Mouse (Mus musculus) heart, embryonic 13.5 days (tissue): Measurements from ENCODE around the gene Pnmt. TPM values are rescaled to one million over a fixed set of nuclear protein-coding genes. Genes with fewer than 3 reads are reported as not detected.
A peak's percentile ranks its signal among the peaks of the same experiment; 100 is the strongest.

Source experiments
- ATAC-seq: fragments of 200-750 bp; cut with Nextera tagmentation; 2 replicates; pipeline ENCODE4 v1.8.0; 2017; ENCODE audit warnings: moderate TSS enrichment; ENCODE audit not compliant: insufficient number of reproducible peaks, low FRiP score, low TSS enrichment; ENCODE audit errors: extremely low read depth
- H3K27ac ChIP-seq: fragments of 300-500 bp; sonication (generic); replicated peaks from 2 replicates; pipeline ENCODE4 v1.5.1; 2015; ENCODE audit warnings: moderate library complexity, mild to moderate bottlenecking, inconsistent platforms
- H3K27me3 ChIP-seq: fragments of 300-500 bp; sonication (generic); replicated peaks from 2 replicates; pipeline ENCODE4 v1.6.1; 2015; ENCODE audit warnings: mild to moderate bottlenecking, inconsistent platforms
- H3K36me3 ChIP-seq: fragments of 300-500 bp; sonication (generic); 2 replicates; pipeline ENCODE4 v1.6.1; 2015; ENCODE audit warnings: mild to moderate bottlenecking, inconsistent platforms
- H3K4me1 ChIP-seq: fragments of 300-500 bp; sonication (generic); 2 replicates; pipeline ENCODE4 v1.6.1; 2015; ENCODE audit warnings: inconsistent platforms
- H3K4me2 ChIP-seq: fragments of 300-500 bp; sonication (generic); 2 replicates; pipeline ENCODE4 v1.6.1; 2015; ENCODE audit warnings: inconsistent platforms, mild to moderate bottlenecking, moderate library complexity
- H3K4me3 ChIP-seq: fragments of 300-500 bp; sonication (generic); 2 replicates; pipeline ENCODE4 v1.5.1; 2015; ENCODE audit warnings: moderate library complexity, mild to moderate bottlenecking, inconsistent platforms
- H3K9ac ChIP-seq: fragments of 300-500 bp; sonication (generic); 2 replicates; pipeline ENCODE4 v1.6.1; 2015; ENCODE audit warnings: inconsistent platforms, mild to moderate bottlenecking, moderate library complexity
- H3K9me3 ChIP-seq: fragments of 300-500 bp; sonication (generic); 2 replicates; pipeline ENCODE4 v1.6.1; 2016; ENCODE audit warnings: inconsistent platforms
- WGBS: fragments of 180-500 bp; shearing (Covaris S2); methylation state at CpG from one replicate; pipeline ENCODE4 v1.1.7; 2015; ENCODE audit warnings: mixed read lengths; 5-methylcytosine and 5-hydroxymethylcytosine counted together
- polyA plus RNA-seq: library from polyadenylated mRNA; unstranded; fragments of >200 nt; fragmentation: Nextera tagmentation; extraction: Ambion mirVana; gene quantifications from 2 replicates; pipeline ENCODE4 v1.2.1, GENCODE M21; 2015

The Pnmt gene
- polyA plus RNA-seq, 1 experiment from 2014 or later = 1.3 TPM

- Histone ChIP-seq H3K4me2 (peak overlapping the region; percentile 69; the same call in 1 of the 2 replicates), H3K36me3 (no peaks in the 10 kb centered on the region), H3K27me3 (peaks cover 61% of the 10 kb centered on the region), H3K4me1 (peaks cover 85% of the 10 kb centered on the region), H3K9me3 (no peaks in the 10 kb centered on the region), H3K9ac (peak overlapping the region; percentile 88), H3K27ac (no peak overlapping the region), H3K4me3 (no peak overlapping the region)
- no peak for ATAC-seq
- WGBS = 47% methylated on average over 14 of the region's 14 CpGs
Measured at GRCm38 (mm10) chr11:98387056-98387577, 867 bp downstream of the Pnmt start.

- Histone ChIP-seq H3K36me3 (no peaks in the 10 kb centered on the region), H3K4me2 (no peak overlapping the region), H3K4me1 (peaks cover 92% of the 10 kb centered on the region), H3K9me3 (no peaks in the 10 kb centered on the region), H3K27ac (0 out of 2 replicates have a peak overlapping the region, but pooled peaks have one; percentile 36), H3K4me3 (no peak overlapping the region), H3K9ac (peak overlapping the region; percentile 88), H3K27me3 (peaks cover 61% of the 10 kb centered on the region)
- no peak for ATAC-seq
- 69% methylated on average over 10 of the region's 10 CpGs for WGBS
Measured at GRCm38 (mm10) chr11:98388282-98388681, 2.0 kb downstream of the Pnmt start.

- H3K4me2 ChIP-seq = no peak overlapping the region
- no peaks in the 10 kb centered on the region for H3K36me3 ChIP-seq
- no peak for ATAC-seq
- peaks cover 95% of the 10 kb centered on the region for H3K4me1 ChIP-seq
- H3K4me3 ChIP-seq = no peak overlapping the region
- 28% methylated on average over 9 of the region's 9 CpGs for WGBS
- H3K27ac ChIP-seq = no peak overlapping the region; the same call in 1 of the 2 replicates
- no peaks in the 10 kb centered on the region for H3K9me3 ChIP-seq
- peaks cover 59% of the 10 kb centered on the region for H3K27me3 ChIP-seq
- peak overlapping the region; percentile 88 for H3K9ac ChIP-seq
Measured at GRCm38 (mm10) chr11:98389221-98389780, 3.1 kb downstream of the Pnmt start.

DNA sequence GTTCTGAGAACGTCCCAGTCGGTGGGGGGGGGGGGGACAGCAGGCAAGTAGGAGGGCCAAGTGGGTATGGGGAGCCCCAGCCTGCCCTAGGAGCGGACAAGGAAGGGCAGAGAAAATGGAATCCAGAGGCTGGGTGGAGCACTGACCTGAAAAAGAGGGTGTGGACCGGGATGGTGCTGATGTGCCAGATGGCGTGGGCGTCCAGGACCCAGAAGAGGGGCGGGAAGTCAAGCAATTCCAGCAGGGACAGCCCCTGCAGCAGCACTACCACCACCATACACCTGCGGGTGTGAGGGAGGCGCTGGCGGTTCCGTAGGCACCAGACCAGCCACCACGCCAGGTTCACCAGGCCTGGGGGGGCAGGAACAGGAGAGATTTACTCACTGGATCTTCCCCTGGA is 3.9 kb downstream of the Pnmt start:
- Histone ChIP-seq H3K4me2 (no peak overlapping the region), H3K9me3 (no peaks in the 10 kb centered on the region), H3K36me3 (no peaks in the 10 kb centered on the region), H3K27ac (no peak overlapping the region), H3K9ac (0 out of 2 replicates have a peak overlapping the region, but pooled peaks have one; percentile 0), H3K27me3 (peaks cover 53% of the 10 kb centered on the region), H3K4me1 (peaks cover 95% of the 10 kb centered on the region), H3K4me3 (no peak overlapping the region)
- 77% methylated on average over 12 of the region's 12 CpGs for whole genome bisulfite sequencing
- ATAC-seq = no peak

- peaks cover 84% of the 10 kb centered on the region for H3K4me1 ChIP-seq
- H3K27me3 ChIP-seq = peaks cover 34% of the 10 kb centered on the region
- H3K4me2 ChIP-seq = no peak overlapping the region
- 16% methylated on average over 8 of the region's 8 CpGs for WGBS
- no peak for ATAC-seq
- peaks cover 5% of the 10 kb centered on the region; the same call in 1 of the 2 replicates for H3K36me3 ChIP-seq
- H3K4me3 ChIP-seq = no peak overlapping the region
- peak overlapping the region; percentile 99 for H3K27ac ChIP-seq
- H3K9me3 ChIP-seq = no peaks in the 10 kb centered on the region
- peak overlapping the region; percentile 73 for H3K9ac ChIP-seq
Measured at GRCm38 (mm10) chr11:98392034-98392433, 5.8 kb downstream of the Pnmt start.

GRCm38 (mm10) chr11:98392645-98393044 is 6.4 kb downstream of the Pnmt start:
- H3K27ac ChIP-seq = peak overlapping the region; percentile 99
- H3K9ac ChIP-seq = peak overlapping the region; percentile 73
- 14% methylated on average over 4 of the region's 4 CpGs for WGBS
- ATAC-seq = no peak
- H3K36me3 ChIP-seq = peaks cover 11% of the 10 kb centered on the region
- H3K4me1 ChIP-seq = peaks cover 78% of the 10 kb centered on the region
- H3K27me3 ChIP-seq = peaks cover 28% of the 10 kb centered on the region
- H3K9me3 ChIP-seq = no peaks in the 10 kb centered on the region
- H3K4me3 ChIP-seq = no peak overlapping the region
- peak overlapping the region; percentile 5 for H3K4me2 ChIP-seq

GRCm38 (mm10) chr11:98393317-98393716 is 7.1 kb downstream of the Pnmt start:
- peak overlapping the region; percentile 48 for H3K9ac ChIP-seq
- H3K27me3 ChIP-seq = peaks cover 21% of the 10 kb centered on the region
- H3K27ac ChIP-seq = peak overlapping the region; percentile 99
- H3K4me1 ChIP-seq = peaks cover 71% of the 10 kb centered on the region
- no peaks in the 10 kb centered on the region for H3K9me3 ChIP-seq
- H3K4me3 ChIP-seq = no peak overlapping the region
- WGBS = 11% methylated on average over 6 of the region's 6 CpGs
- H3K36me3 ChIP-seq = peaks cover 15% of the 10 kb centered on the region
- peak; percentile 51 for ATAC-seq
- peak overlapping the region; percentile 46 for H3K4me2 ChIP-seq

DNA sequence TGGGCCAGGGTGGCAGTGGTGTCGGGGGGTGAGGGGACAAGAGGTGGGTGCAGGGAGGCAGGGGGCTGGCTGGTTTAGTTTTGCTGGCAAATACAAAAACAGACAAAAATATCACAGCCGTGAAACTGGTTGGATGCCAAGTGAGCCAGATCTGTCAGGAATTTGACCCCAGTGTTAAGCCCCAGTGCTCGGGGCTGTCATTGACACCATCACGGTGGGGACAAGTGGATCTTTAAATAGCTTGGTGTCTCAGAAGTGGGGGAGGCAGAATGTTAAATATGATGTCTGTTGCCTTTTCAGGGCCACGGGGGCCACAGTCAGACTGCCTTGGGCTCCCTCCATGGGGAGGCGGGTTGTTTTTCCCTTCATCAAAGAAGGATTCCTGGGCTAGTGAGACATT is 8.1 kb downstream of the Pnmt start:
- peaks cover 16% of the 10 kb centered on the region for H3K27me3 ChIP-seq
- H3K36me3 ChIP-seq = peaks cover 18% of the 10 kb centered on the region
- peaks cover 63% of the 10 kb centered on the region for H3K4me1 ChIP-seq
- 16% methylated on average over 6 of the region's 6 CpGs for WGBS
- peak overlapping the region; percentile 46 for H3K4me2 ChIP-seq
- peak; percentile 25; the same call in 1 of the 2 replicates for ATAC-seq
- no peaks in the 10 kb centered on the region for H3K9me3 ChIP-seq
- peak overlapping the region; percentile 58; the same call in 1 of the 2 replicates for H3K9ac ChIP-seq
- peak overlapping the region; percentile 99 for H3K27ac ChIP-seq
- H3K4me3 ChIP-seq = 0 out of 2 replicates have a peak overlapping the region, but pooled peaks have one; percentile 2

DNA sequence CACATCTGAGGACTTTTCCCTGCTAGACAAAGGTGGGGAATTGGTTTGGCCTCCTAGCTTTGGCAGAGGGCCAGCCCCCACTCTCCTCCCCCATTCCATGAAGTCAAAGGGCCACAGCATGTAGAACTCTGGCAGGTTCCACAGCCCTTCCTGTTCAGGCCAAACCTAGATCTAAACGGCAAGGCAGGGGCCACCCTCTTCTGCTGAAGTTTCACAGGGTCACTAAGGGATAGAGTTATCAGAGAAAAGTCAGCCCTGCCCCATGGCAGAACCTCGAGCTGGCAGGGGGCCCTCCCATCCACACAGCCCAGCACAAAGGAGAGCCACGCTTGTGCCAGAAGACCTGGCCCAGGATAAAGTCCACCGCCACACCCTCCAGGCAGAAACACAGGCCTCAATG is 8.8 kb downstream of the Pnmt start:
- no peak overlapping the region for H3K4me3 ChIP-seq
- peak overlapping the region; percentile 58 for H3K9ac ChIP-seq
- no peaks in the 10 kb centered on the region for H3K9me3 ChIP-seq
- no peak for ATAC-seq
- peak overlapping the region; percentile 99 for H3K27ac ChIP-seq
- peaks cover 18% of the 10 kb centered on the region for H3K36me3 ChIP-seq
- peaks cover 11% of the 10 kb centered on the region for H3K27me3 ChIP-seq
- WGBS = 24% methylated on average over 4 of the region's 4 CpGs
- peaks cover 63% of the 10 kb centered on the region for H3K4me1 ChIP-seq
- peak overlapping the region; percentile 46 for H3K4me2 ChIP-seq

GRCm38 (mm10) chr11:98397946-98398345 is 11.7 kb downstream of the Pnmt start:
- no peak for ATAC-seq
- no peak overlapping the region for H3K27ac ChIP-seq
- H3K27me3 ChIP-seq = peaks cover 2% of the 10 kb centered on the region; the same call in 1 of the 2 replicates
- no peak overlapping the region for H3K4me2 ChIP-seq
- peaks cover 18% of the 10 kb centered on the region for H3K36me3 ChIP-seq
- 81% methylated on average over 7 of the region's 7 CpGs for WGBS
- H3K4me1 ChIP-seq = peaks cover 46% of the 10 kb centered on the region
- no peaks in the 10 kb centered on the region for H3K9me3 ChIP-seq
- H3K4me3 ChIP-seq = no peak overlapping the region
- H3K9ac ChIP-seq = no peak overlapping the region

DNA sequence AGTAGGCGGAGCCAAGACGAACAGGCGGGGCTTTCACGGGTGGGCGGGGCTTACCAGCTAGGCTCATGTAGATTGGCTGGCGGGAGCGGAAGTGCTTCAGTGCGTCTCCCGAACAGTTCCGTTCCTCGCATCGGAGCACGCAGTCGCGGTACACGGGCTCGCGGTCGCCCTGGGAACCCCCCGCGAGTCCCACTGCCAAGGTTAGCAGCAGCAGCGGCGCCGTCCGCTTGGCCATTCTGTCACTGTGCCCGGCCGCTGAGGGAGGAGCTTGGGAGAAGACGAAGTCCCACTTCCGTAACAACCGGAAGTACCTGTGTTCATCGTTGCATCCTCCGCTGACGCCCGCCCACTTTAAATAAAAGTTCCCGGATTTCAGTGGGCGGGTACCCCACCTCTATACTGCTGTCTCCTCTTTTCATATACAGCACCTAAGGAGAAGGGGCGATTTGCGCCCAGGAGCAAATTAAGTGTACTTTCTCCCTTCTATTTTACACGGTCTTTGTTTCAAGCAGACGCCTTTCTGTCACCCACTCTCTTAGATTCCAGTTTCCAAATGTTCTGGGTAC is 14.0 kb downstream of the Pnmt start, which contains the start of gene Pgap3:
Pgap3 (minus strand) TSS at position 330 of the 566 bp plus-strand sequence.
- Histone ChIP-seq H3K36me3 (peaks cover 18% of the 10 kb centered on the region), H3K27ac (peak within 1 kb of the TSS; percentile 93), H3K9me3 (no peaks in the 10 kb centered on the region), H3K4me2 (peak within 1 kb of the TSS; percentile 89), H3K4me3 (peak within 1 kb of the TSS; percentile 67), H3K27me3 (peaks cover 3% of the 10 kb centered on the region; the same call in 1 of the 2 replicates), H3K9ac (peak within 1 kb of the TSS; percentile 83), H3K4me1 (peaks cover 23% of the 10 kb centered on the region)
- peak; percentile 48; the same call in 1 of the 2 replicates for ATAC-seq
- under 1% methylated on average over 40 of the region's 40 CpGs for WGBS
